Mouse (Mus musculus) limb, embryonic 14.5 days (tissue): Measurements from ENCODE around the gene Kif26b. TPM values are rescaled to one million over a fixed set of nuclear protein-coding genes. Genes with fewer than 3 reads are reported as not detected.

ENCODE experiments used
- ATAC-seq: fragments of 200-750 bp; cut with Nextera tagmentation; 2 replicates; pipeline ENCODE4 v1.8.0; 2017; ENCODE audit warnings: low read depth, moderate number of reproducible peaks, moderate TSS enrichment; ENCODE audit not compliant: low FRiP score
- DNase-seq: peaks from one replicate; pipeline ENCODE4 v3.0.0-alpha.2; 2015; ENCODE audit warnings: low spot score
- H3K27ac ChIP-seq: fragments of 300-500 bp; sonication (generic); replicated peaks from 2 replicates; pipeline ENCODE4 v1.5.1; 2014; ENCODE audit warnings: low read depth, mild to moderate bottlenecking, low read length, moderate library complexity, mixed read lengths
- H3K27me3 ChIP-seq: fragments of 300-500 bp; sonication (generic); 2 replicates; pipeline ENCODE4 v1.6.1; 2014; ENCODE audit warnings: low read length, mixed read lengths; ENCODE audit not compliant: control insufficient read depth, insufficient read depth
- H3K36me3 ChIP-seq: fragments of 300-500 bp; sonication (generic); 2 replicates; pipeline ENCODE4 v1.6.1; 2014; ENCODE audit warnings: mild to moderate bottlenecking, low read length, moderate library complexity, mixed read lengths; ENCODE audit not compliant: control insufficient read depth, insufficient read depth
- H3K4me1 ChIP-seq: fragments of 300-500 bp; sonication (generic); 2 replicates; pipeline ENCODE4 v1.6.1; 2014; ENCODE audit warnings: antibody characterized with exemption, low read length, mixed read lengths; ENCODE audit not compliant: control insufficient read depth, insufficient read depth
- H3K4me2 ChIP-seq: fragments of 300-500 bp; sonication (generic); replicated peaks from 2 replicates; pipeline ENCODE4 v1.6.1; 2014; ENCODE audit warnings: low read depth, mild to moderate bottlenecking, low read length, moderate library complexity; ENCODE audit not compliant: severe bottlenecking
- H3K4me3 ChIP-seq: fragments of 300-500 bp; sonication (generic); replicated peaks from 2 replicates; pipeline ENCODE4 v1.5.1; 2014; ENCODE audit warnings: low read length
- H3K9ac ChIP-seq: fragments of 300-500 bp; sonication (generic); 2 replicates; pipeline ENCODE4 v1.6.1; 2014; ENCODE audit warnings: mild to moderate bottlenecking, low read depth, low read length, moderate library complexity; ENCODE audit not compliant: severe bottlenecking
- H3K9me3 ChIP-seq: fragments of 300-500 bp; sonication (generic); 2 replicates; pipeline ENCODE4 v1.6.1; 2016; ENCODE audit warnings: low read length; ENCODE audit not compliant: control insufficient read depth
- POLR2A ChIP-seq: fragments of 200-500 bp; IDR thresholded peaks from 2 replicates; pipeline ENCODE4 v1.8.0; 2012; ENCODE audit warnings: inconsistent platforms, mild to moderate bottlenecking, moderate library complexity, borderline replicate concordance; ENCODE audit not compliant: insufficient read depth, insufficient read length; ENCODE audit errors: extremely low read depth
- WGBS: fragments of 180-500 bp; shearing (Covaris S2); extraction: QIAGEN DNeasy Blood & Tissue Kit; methylation state at CpG from one replicate; pipeline ENCODE4 v1.1.7; 2014; 5-methylcytosine and 5-hydroxymethylcytosine counted together
- polyA plus RNA-seq, 2 experiments: library from polyadenylated mRNA; depleted of rRNA in 1 of 2; stranded (reverse) in 1 of 2; unstranded in 1 of 2; fragments of >200 nt; fragmentation: Nextera tagmentation in 1 of 2; extraction: Ambion mirVana in 1 of 2; gene quantifications; 2 replicates each; pipeline versions ENCODE4 v1.2.1 to v1.2.3; 2012 to 2014

Gene Kif26b
- polyA plus RNA-seq, 2 experiments = 8.7 to 8.8 TPM

DNA sequence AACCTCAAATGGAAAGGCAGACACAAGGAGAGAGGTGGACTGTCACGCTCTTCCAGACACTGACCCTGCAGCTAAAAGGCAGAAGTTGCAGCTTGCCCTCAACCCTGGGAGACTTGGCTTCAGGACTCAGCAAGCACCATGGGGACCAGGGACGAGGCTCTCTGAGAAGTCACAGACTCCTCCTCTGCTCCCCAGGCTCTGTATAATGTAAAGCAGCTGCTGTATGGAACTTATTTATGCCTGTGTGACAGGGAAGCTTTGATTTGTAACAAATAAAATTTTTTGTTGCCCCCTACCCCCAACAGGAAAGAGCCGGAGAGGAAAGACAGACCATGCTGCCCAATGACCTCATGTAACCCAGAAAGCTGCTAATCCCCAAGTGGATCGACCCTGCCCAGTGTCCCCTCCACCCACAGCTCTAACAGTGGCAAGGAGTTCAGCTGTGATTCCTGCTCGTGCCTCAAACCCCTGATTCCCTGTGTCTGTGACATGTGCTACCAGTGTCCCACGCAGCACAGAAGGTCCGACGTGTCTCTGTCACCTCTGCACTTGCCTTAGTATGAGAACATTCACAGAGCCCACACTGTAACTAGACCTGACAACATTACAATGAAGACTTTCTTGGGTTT is 449.8 kb downstream of the Kif26b start:
- Histone ChIP-seq H3K27me3 (no peaks in the 10 kb centered on the region), H3K4me1 (peaks cover 35% of the 10 kb centered on the region), H3K9me3 (no peaks in the 10 kb centered on the region), H3K4me3 (no peak overlapping the region), H3K27ac (no peak overlapping the region), H3K4me2 (no peak overlapping the region), H3K9ac (no peak overlapping the region), H3K36me3 (no peaks in the 10 kb centered on the region)
- WGBS = 27% methylated on average over 8 of the region's 8 CpGs
- ATAC-seq (no peak), DNase-seq (no peak)
- TF ChIP-seq POLR2A = no peak

DNA sequence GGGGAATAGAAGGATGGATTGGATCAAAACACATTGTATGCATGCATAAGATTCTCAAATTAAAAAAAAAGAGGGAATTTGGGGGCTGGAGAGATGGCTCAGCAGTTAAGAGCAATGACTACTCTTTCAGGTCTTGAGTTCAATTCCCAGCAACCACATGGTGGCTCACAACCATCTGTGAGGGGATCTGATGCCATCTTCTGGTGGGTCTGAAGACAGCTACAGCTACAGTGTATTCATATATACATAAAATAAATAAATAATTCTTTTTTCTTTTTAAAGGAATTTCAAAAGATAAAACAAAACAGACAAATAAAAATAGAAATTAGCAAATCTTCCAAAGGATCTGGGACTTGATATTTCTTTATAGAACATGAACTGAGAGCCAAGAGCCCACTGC is 451.3 kb downstream of the Kif26b start:
- no peak overlapping the region for H3K27ac ChIP-seq
- H3K9ac ChIP-seq = no peak overlapping the region
- no peak for DNase-seq
- no peak overlapping the region for H3K4me2 ChIP-seq
- no peaks in the 10 kb centered on the region for H3K27me3 ChIP-seq
- no peaks in the 10 kb centered on the region for H3K36me3 ChIP-seq
- H3K4me3 ChIP-seq = no peak overlapping the region
- H3K9me3 ChIP-seq = no peaks in the 10 kb centered on the region
- no peak for TF ChIP-seq POLR2A
- ATAC-seq = no peak
- peaks cover 35% of the 10 kb centered on the region for H3K4me1 ChIP-seq

DNA sequence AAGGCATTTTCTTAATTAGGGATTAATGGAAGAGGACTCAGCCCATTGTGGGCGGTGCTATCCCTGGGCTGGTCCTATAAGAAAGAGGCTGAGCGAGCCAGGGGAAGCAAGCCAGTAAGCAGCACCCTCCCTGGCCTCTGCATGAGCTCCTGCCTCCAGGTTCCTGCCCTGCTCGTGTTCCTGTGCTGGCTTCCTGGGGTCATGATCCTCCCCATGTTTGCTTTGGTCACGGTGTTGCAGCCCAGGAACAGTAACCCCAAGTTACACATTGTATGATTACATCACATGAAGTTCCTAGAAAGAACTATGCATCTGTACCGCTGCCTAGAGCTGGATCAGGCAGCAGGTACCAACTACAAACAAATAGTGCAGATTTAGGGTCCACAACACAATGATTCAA is 452.7 kb downstream of the Kif26b start:
- H3K4me1 ChIP-seq = peaks cover 28% of the 10 kb centered on the region
- DNase-seq = no peak
- no peaks in the 10 kb centered on the region for H3K27me3 ChIP-seq
- no peak overlapping the region for H3K4me2 ChIP-seq
- no peaks in the 10 kb centered on the region for H3K36me3 ChIP-seq
- ATAC-seq = no peak
- no peak overlapping the region for H3K4me3 ChIP-seq
- no peak for TF ChIP-seq POLR2A
- H3K9ac ChIP-seq = no peak overlapping the region
- 78% methylated on average over 5 of the region's 5 CpGs for WGBS
- no peak overlapping the region for H3K27ac ChIP-seq
- H3K9me3 ChIP-seq = no peaks in the 10 kb centered on the region

DNA sequence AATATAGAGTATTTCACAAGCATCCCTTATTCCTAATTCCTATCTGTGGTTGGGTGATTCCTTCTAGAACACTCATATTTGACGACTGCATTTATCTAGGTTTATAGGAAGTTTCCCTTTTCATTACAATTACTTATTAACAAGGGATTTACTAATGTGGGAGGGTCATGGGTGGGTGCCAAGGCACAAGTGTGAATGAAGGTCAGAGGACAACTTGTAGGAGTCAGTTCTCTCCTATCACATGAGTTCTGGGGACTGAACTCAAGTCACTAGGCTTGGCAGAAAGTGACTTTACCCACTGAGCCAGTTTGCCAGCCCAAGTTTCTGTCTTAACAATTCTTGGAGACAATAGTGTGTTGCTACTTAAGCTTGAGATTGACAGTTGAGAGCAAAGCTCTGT is 459.3 kb downstream of the Kif26b start:
- Histone ChIP-seq H3K4me2 (no peak overlapping the region), H3K4me1 (0 out of 2 replicates have a peak, but pooled peaks cover 2% of the 10 kb centered on the region), H3K9me3 (no peaks in the 10 kb centered on the region), H3K9ac (no peak overlapping the region), H3K27me3 (no peaks in the 10 kb centered on the region), H3K27ac (no peak overlapping the region), H3K4me3 (no peak overlapping the region), H3K36me3 (no peaks in the 10 kb centered on the region)
- DNase-seq (no peak), ATAC-seq (no peak)
- 80% methylated on average over 1 of the region's 1 CpGs for WGBS
- no peak for TF ChIP-seq POLR2A

Other genes starting within 250 kb of the Kif26b start
- gene Cox20, start 210.0 kb upstream of the Kif26b start, polyA plus RNA-seq (2012; rRNA removed) = 53.3 and 72.8 TPM in 2 replicates
- 116 and 118 TPM in 2 replicates for gene Cox20, start 210.0 kb upstream of the Kif26b start, polyA plus RNA-seq (2014; fragmentation: Nextera tagmentation; extraction: Ambion mirVana)
- gene Hnrnpu, start 191.3 kb upstream of the Kif26b start, polyA plus RNA-seq (2012; rRNA removed) = 246 and 379 TPM in 2 replicates
- gene Hnrnpu, start 191.3 kb upstream of the Kif26b start, polyA plus RNA-seq (2014; fragmentation: Nextera tagmentation; extraction: Ambion mirVana) = 393 and 475 TPM in 2 replicates
- gene Efcab2, start 123.0 kb upstream of the Kif26b start, polyA plus RNA-seq (2012; rRNA removed) = 0.99 and 1.4 TPM in 2 replicates
- gene Efcab2, start 123.0 kb upstream of the Kif26b start, polyA plus RNA-seq (2014; fragmentation: Nextera tagmentation; extraction: Ambion mirVana) = 2.7 and 5.2 TPM in 2 replicates